Mouse (Mus musculus) heart, embryonic 10.5 days (tissue): ENCODE data around the gene Gm8909. TPM values are rescaled to one million over a fixed set of nuclear protein-coding genes. Genes with fewer than 3 reads are reported as not detected.
"Not testable (repeated sequence)": the region's sequence is repeated elsewhere in the genome, so short reads cannot be mapped to it uniquely, and the experiment has no call there.

Experiments used
- DNase-seq: peaks from one replicate; pipeline ENCODE4 v3.0.0-alpha.2; 2017; ENCODE audit warnings: low spot score
- H3K27ac ChIP-seq: fragments of 300-500 bp; sonication (generic); 2 replicates; pipeline ENCODE4 v1.5.1; 2016; ENCODE audit warnings: mild to moderate bottlenecking
- H3K27me3 ChIP-seq: fragments of 300-500 bp; sonication (generic); 2 replicates; pipeline ENCODE4 v1.6.1; 2016; ENCODE audit warnings: mild to moderate bottlenecking; ENCODE audit not compliant: poor library complexity, insufficient read depth, severe bottlenecking
- H3K36me3 ChIP-seq: fragments of 300-500 bp; sonication (generic); 2 replicates; pipeline ENCODE4 v1.6.1; 2016; ENCODE audit warnings: mild to moderate bottlenecking, moderate library complexity
- H3K4me1 ChIP-seq: fragments of 300-500 bp; sonication (generic); 2 replicates; pipeline ENCODE4 v1.6.1; 2016; ENCODE audit warnings: mild to moderate bottlenecking
- H3K4me3 ChIP-seq: fragments of 300-500 bp; sonication (generic); 2 replicates; pipeline ENCODE4 v1.5.1; 2016; ENCODE audit warnings: mild to moderate bottlenecking, moderate library complexity
- H3K9me3 ChIP-seq: fragments of 300-500 bp; sonication (generic); 2 replicates; pipeline ENCODE4 v1.6.1; 2016; ENCODE audit warnings: mild to moderate bottlenecking, moderate library complexity
- WGBS: fragments of 180-500 bp; shearing (Covaris S2); methylation state at CpG from one replicate; pipeline ENCODE4 v1.1.7; 2016; 5-methylcytosine and 5-hydroxymethylcytosine counted together
- polyA plus RNA-seq: library from polyadenylated mRNA; unstranded; fragments of >200 nt; fragmentation: Nextera tagmentation; extraction: Ambion mirVana; gene quantifications from 2 replicates; pipeline ENCODE4 v1.2.1, GENCODE M21; 2016

The Gm8909 gene
- polyA plus RNA-seq, 1 experiment from 2014 or later = 0.40 TPM

GRCm38 (mm10) chr17:36154271-36155149 lies 13.8 kb downstream of the Gm8909 start:
- DNase-seq = no peak
- Histone ChIP-seq H3K4me3 (no peak overlapping the region), H3K36me3 (no peaks in the 10 kb centered on the region), H3K27ac (no peak overlapping the region), H3K4me1 (peaks cover 3% of the 10 kb centered on the region; the same call in 1 of the 2 replicates), H3K27me3 (peaks cover 70% of the 10 kb centered on the region), H3K9me3 (no peaks in the 10 kb centered on the region)
- 22% methylated on average over 3 of the region's 3 CpGs for WGBS

GRCm38 (mm10) chr17:36151200-36151599 lies 17.1 kb downstream of the Gm8909 start:
- H3K4me3 ChIP-seq, H3K4me1 ChIP-seq, H3K36me3 ChIP-seq, H3K9me3 ChIP-seq, DNase-seq, H3K27ac ChIP-seq: not testable (repeated sequence)
- peaks cover 63% of the 10 kb centered on the region for H3K27me3 ChIP-seq
- WGBS = 46% methylated on average over 4 of the region's 4 CpGs

- 71% methylated on average over 5 of the region's 5 CpGs for WGBS
- not testable (repeated sequence) for DNase-seq, H3K4me1 ChIP-seq, H3K4me3 ChIP-seq, H3K9me3 ChIP-seq, H3K36me3 ChIP-seq, H3K27ac ChIP-seq
- peaks cover 61% of the 10 kb centered on the region for H3K27me3 ChIP-seq
Observed at GRCm38 (mm10) chr17:36148468-36148867, 19.9 kb downstream of the Gm8909 start.

GRCm38 (mm10) chr17:36146937-36147336 lies 21.4 kb downstream of the Gm8909 start:
- H3K9me3 ChIP-seq, H3K4me1 ChIP-seq, H3K27ac ChIP-seq, H3K4me3 ChIP-seq, DNase-seq, H3K36me3 ChIP-seq: not testable (repeated sequence)
- H3K27me3 ChIP-seq = peaks cover 59% of the 10 kb centered on the region
- 75% methylated on average over 1 of the region's 1 CpGs for WGBS

- H3K27me3 ChIP-seq = peaks cover 69% of the 10 kb centered on the region
- not testable (repeated sequence) for H3K4me1 ChIP-seq, DNase-seq, H3K27ac ChIP-seq, H3K9me3 ChIP-seq, H3K36me3 ChIP-seq
- H3K4me3 ChIP-seq = peak overlapping the region; percentile 53
- 1% methylated on average over 13 of the region's 13 CpGs for WGBS
Observed at GRCm38 (mm10) chr17:36145861-36146156, 22.5 kb downstream of the Gm8909 start.

GRCm38 (mm10) chr17:36145111-36145860 lies 23.1 kb downstream of the Gm8909 start:
- no peaks in the 10 kb centered on the region for H3K9me3 ChIP-seq
- H3K36me3 ChIP-seq = no peaks in the 10 kb centered on the region
- no peak overlapping the region for H3K27ac ChIP-seq
- DNase-seq = no peak
- WGBS = 2% methylated on average over 77 of the region's 78 CpGs
- peaks cover 69% of the 10 kb centered on the region for H3K27me3 ChIP-seq
- H3K4me1 ChIP-seq = peaks cover 9% of the 10 kb centered on the region
- H3K4me3 ChIP-seq = peak overlapping the region; percentile 53

GRCm38 (mm10) chr17:36136299-36136848 lies 32.0 kb downstream of the Gm8909 start:
- not testable (repeated sequence) for H3K4me3 ChIP-seq, DNase-seq, H3K36me3 ChIP-seq, H3K4me1 ChIP-seq, H3K27ac ChIP-seq, H3K9me3 ChIP-seq
- peaks cover 51% of the 10 kb centered on the region for H3K27me3 ChIP-seq
- 44% methylated on average over 1 of the region's 1 CpGs for WGBS

GRCm38 (mm10) chr17:36135421-36136231 lies 32.7 kb downstream of the Gm8909 start:
- H3K27me3 ChIP-seq = peaks cover 53% of the 10 kb centered on the region
- H3K4me1 ChIP-seq, H3K27ac ChIP-seq, H3K4me3 ChIP-seq, H3K9me3 ChIP-seq, DNase-seq, H3K36me3 ChIP-seq: not testable (repeated sequence)

GRCm38 (mm10) chr17:36131516-36132265 lies 36.6 kb downstream of the Gm8909 start:
- Histone ChIP-seq H3K36me3 (no peaks in the 10 kb centered on the region), H3K27ac (no peak overlapping the region), H3K4me3 (no peak overlapping the region), H3K27me3 (peaks cover 54% of the 10 kb centered on the region), H3K9me3 (no peaks in the 10 kb centered on the region), H3K4me1 (no peaks in the 10 kb centered on the region)
- WGBS = 59% methylated on average over 5 of the region's 5 CpGs
- no peak for DNase-seq

GRCm38 (mm10) chr17:36128968-36129817 lies 39.1 kb downstream of the Gm8909 start, which contains the start of gene Gm7030:
TSS of gene Gm7030 (minus strand) at chr17:36129425.
- H3K27me3 ChIP-seq = peaks cover 44% of the 10 kb centered on the region

GRCm38 (mm10) chr17:36128525-36128924 lies 39.8 kb downstream of the Gm8909 start:
- H3K36me3 ChIP-seq, H3K9me3 ChIP-seq, H3K4me1 ChIP-seq, H3K27ac ChIP-seq, H3K4me3 ChIP-seq, DNase-seq: not testable (repeated sequence)
- peaks cover 44% of the 10 kb centered on the region for H3K27me3 ChIP-seq
- 43% methylated on average over 12 of the region's 13 CpGs for WGBS

More at GRCm38 (mm10) chr17:36128968-36129817, 39.1 kb downstream of the Gm8909 start, which contains the start of gene Gm7030:
- 25% methylated on average over 28 of the region's 28 CpGs for WGBS
- H3K9me3 ChIP-seq, H3K4me1 ChIP-seq, H3K27ac ChIP-seq, DNase-seq, H3K36me3 ChIP-seq, H3K4me3 ChIP-seq: not testable (repeated sequence)
